14 mouse cellular contexts compared by ENCODE assay signal in the genomic region with DNA sequence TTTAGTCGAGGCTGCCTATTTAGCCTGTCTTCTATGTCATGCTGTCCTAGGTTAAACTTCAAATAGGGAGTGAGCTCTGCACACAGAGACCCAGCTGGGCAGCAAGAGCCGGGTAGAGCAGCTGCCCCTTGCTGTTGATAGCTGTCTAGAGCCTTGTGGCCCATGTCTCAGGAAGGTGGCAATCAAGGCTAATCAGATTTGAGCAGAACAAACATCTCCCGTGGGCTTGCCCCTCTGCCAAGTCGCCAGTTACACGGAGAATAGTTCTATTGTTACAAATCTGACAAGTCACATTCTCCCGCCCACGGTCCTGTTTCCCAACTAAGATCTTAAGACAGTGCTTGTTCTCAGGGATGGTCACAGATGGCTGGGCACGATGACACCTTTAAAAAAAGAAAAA.
DNase-seq lines count a peak whose midpoint lies in the region; ATAC-seq and TF ChIP-seq lines count a peak whose summit lies in the region.
"Had no signal": no experiment of that assay in that cellular context is flagged by ENCODE, and none has a peak within 500 bp of the region (broad histone marks: within the 10 kb centered on the region; RNA-seq: fewer than 3 reads in every experiment).

No protein-coding gene starts in this region.

- H3K4me2 ChIP-seq in embryonic facial prominence, embryonic 14.5 days (ENCODE audit: low read depth, low read length): no peak overlapping the region
- no peak overlapping the region for H3K4me2 ChIP-seq in hindbrain, embryonic 12.5 days (replicated peaks)
- H3K4me2 ChIP-seq in midbrain, embryonic 13.5 days (replicated peaks): no peak overlapping the region
- H3K4me2 ChIP-seq in kidney, embryonic 14.5 days (replicated peaks; ENCODE audit: low read depth, low read length): no peak overlapping the region
- H3K4me2 ChIP-seq: forebrain, embryonic 12.5 days; intestine, embryonic 15.5 days; liver, embryonic 11.5 days had no signal

- no peak for TF ChIP-seq CTCF in brain, embryonic 14.5 days (IDR thresholded peaks at IDR 0.05; ENCODE audit: borderline replicate concordance, extremely low read depth, insufficient read depth, insufficient read length)

- ATAC-seq in embryonic facial prominence, embryonic 14.5 days (ENCODE audit: low read depth): no peak
- ATAC-seq in hindbrain, embryonic 12.5 days (ENCODE audit: low FRiP score): 0 out of 2 replicates have a peak, but pooled peaks have one; percentile 52
- ATAC-seq in midbrain, embryonic 13.5 days: peak; percentile 73
- no peak for ATAC-seq in kidney, embryonic 14.5 days (ENCODE audit: low FRiP score, low TSS enrichment)
- ATAC-seq: intestine, embryonic 15.5 days had no signal

- H3K27me3 ChIP-seq in embryonic facial prominence, embryonic 14.5 days (replicated peaks; ENCODE audit: control insufficient read depth, insufficient read depth, low read length): no peaks in the 10 kb centered on the region
- peaks cover 6% of the 10 kb centered on the region for H3K27me3 ChIP-seq in embryonic facial prominence, embryonic 10.5 days (replicated peaks; ENCODE audit: low read depth, poor library complexity, severe bottlenecking)
- no peaks in the 10 kb centered on the region; the same call in none of the 2 replicates for H3K27me3 ChIP-seq in hindbrain, embryonic 12.5 days
- H3K27me3 ChIP-seq in hindbrain, embryonic 10.5 days (ENCODE audit: insufficient read depth, poor library complexity, severe bottlenecking): peaks cover 17% of the 10 kb centered on the region
- peaks cover 12% of the 10 kb centered on the region for H3K27me3 ChIP-seq in midbrain, embryonic 13.5 days
- H3K27me3 ChIP-seq in kidney, embryonic 14.5 days (ENCODE audit: control insufficient read depth, insufficient read depth, low read length): no peaks in the 10 kb centered on the region
- H3K27me3 ChIP-seq: intestine, embryonic 15.5 days had no signal

- no peak for TF ChIP-seq POLR2A in brain, embryonic 14.5 days (IDR thresholded peaks at IDR 0.05; ENCODE audit: borderline replicate concordance, extremely low read depth, insufficient read depth, insufficient read length, poor library complexity, severe bottlenecking)

- no peaks in the 10 kb centered on the region for H3K4me1 ChIP-seq in embryonic facial prominence, embryonic 14.5 days (ENCODE audit: control insufficient read depth, insufficient read depth, low read length)
- peaks cover 4% of the 10 kb centered on the region; the same call in 1 of the 2 replicates for H3K4me1 ChIP-seq in embryonic facial prominence, embryonic 10.5 days
- peaks cover 4% of the 10 kb centered on the region for H3K4me1 ChIP-seq in hindbrain, embryonic 12.5 days
- H3K4me1 ChIP-seq in hindbrain, embryonic 10.5 days (replicated peaks): peaks cover 13% of the 10 kb centered on the region
- H3K4me1 ChIP-seq in midbrain, embryonic 13.5 days (replicated peaks): peaks cover 15% of the 10 kb centered on the region
- no peaks in the 10 kb centered on the region for H3K4me1 ChIP-seq in kidney, embryonic 14.5 days (ENCODE audit: control insufficient read depth, insufficient read depth, low read length)
- H3K4me1 ChIP-seq: intestine, embryonic 15.5 days had no signal

- H3K27ac ChIP-seq in embryonic facial prominence, embryonic 14.5 days (replicated peaks; ENCODE audit: low read depth, low read length): no peak overlapping the region
- no peak overlapping the region for H3K27ac ChIP-seq in embryonic facial prominence, embryonic 10.5 days (replicated peaks)
- H3K27ac ChIP-seq in hindbrain, embryonic 12.5 days: no peak overlapping the region
- H3K27ac ChIP-seq in hindbrain, embryonic 10.5 days: no peak overlapping the region
- no peak overlapping the region for H3K27ac ChIP-seq in midbrain, embryonic 13.5 days
- H3K27ac ChIP-seq in kidney, embryonic 14.5 days (ENCODE audit: low read depth, low read length): no peak overlapping the region
- H3K27ac ChIP-seq: forebrain, embryonic 12.5 days; intestine, embryonic 15.5 days had no signal

- WGBS in embryonic facial prominence, embryonic 14.5 days: 16% methylated on average over 8 of the region's 8 CpGs
- 14% methylated on average over 8 of the region's 8 CpGs for WGBS in embryonic facial prominence, embryonic 10.5 days
- 10% methylated on average over 8 of the region's 8 CpGs for WGBS in hindbrain, embryonic 12.5 days
- WGBS in hindbrain, embryonic 10.5 days: 10% methylated on average over 8 of the region's 8 CpGs
- 6% methylated on average over 8 of the region's 8 CpGs for WGBS in midbrain, embryonic 13.5 days
- 36% methylated on average over 8 of the region's 8 CpGs for WGBS in kidney, embryonic 14.5 days

- no peak overlapping the region for H3K4me3 ChIP-seq in embryonic facial prominence, embryonic 14.5 days (ENCODE audit: low read depth, low read length)
- H3K4me3 ChIP-seq in embryonic facial prominence, embryonic 10.5 days: no peak overlapping the region
- H3K4me3 ChIP-seq in hindbrain, embryonic 12.5 days: no peak overlapping the region
- H3K4me3 ChIP-seq in hindbrain, embryonic 10.5 days: no peak overlapping the region
- H3K4me3 ChIP-seq in midbrain, embryonic 13.5 days (replicated peaks): no peak overlapping the region
- no peak overlapping the region for H3K4me3 ChIP-seq in kidney, embryonic 14.5 days (ENCODE audit: low read length)
- H3K4me3 ChIP-seq: forebrain, embryonic 12.5 days; intestine, embryonic 15.5 days had no signal

- no peaks in the 10 kb centered on the region for H3K9me3 ChIP-seq in embryonic facial prominence, embryonic 14.5 days (ENCODE audit: control insufficient read depth, low read length)
- H3K9me3 ChIP-seq in embryonic facial prominence, embryonic 10.5 days: no peaks in the 10 kb centered on the region
- H3K9me3 ChIP-seq in hindbrain, embryonic 12.5 days (replicated peaks): no peaks in the 10 kb centered on the region
- H3K9me3 ChIP-seq in hindbrain, embryonic 10.5 days: no peaks in the 10 kb centered on the region
- no peaks in the 10 kb centered on the region for H3K9me3 ChIP-seq in midbrain, embryonic 13.5 days
- no peaks in the 10 kb centered on the region for H3K9me3 ChIP-seq in kidney, embryonic 14.5 days (ENCODE audit: control insufficient read depth, low read length)
- H3K9me3 ChIP-seq: forebrain, embryonic 12.5 days; intestine, embryonic 15.5 days had no signal

- peak; percentile 26 for DNase-seq in embryonic facial prominence, embryonic 14.5 days (ENCODE audit: low spot score)
- no peak for DNase-seq in embryonic facial prominence, embryonic 10.5 days (ENCODE audit: low spot score)
- no peak for DNase-seq in hindbrain, embryonic 10.5 days (ENCODE audit: low spot score)
- peak; percentile 72 for DNase-seq in brain, embryonic 14.5 days (ENCODE audit: low read depth)
- no peak for DNase-seq in lung, postnatal 10 days
- DNase-seq: cerebellum, adult 8-10 months; kidney, postnatal 10 days; thymus, adult 18-20 months had no signal

- H3K36me3 ChIP-seq in embryonic facial prominence, embryonic 14.5 days (ENCODE audit: control insufficient read depth, insufficient read depth, low read length): no peaks in the 10 kb centered on the region
- no peaks in the 10 kb centered on the region for H3K36me3 ChIP-seq in embryonic facial prominence, embryonic 10.5 days (replicated peaks)
- no peaks in the 10 kb centered on the region for H3K36me3 ChIP-seq in hindbrain, embryonic 12.5 days
- no peaks in the 10 kb centered on the region for H3K36me3 ChIP-seq in hindbrain, embryonic 10.5 days
- H3K36me3 ChIP-seq in midbrain, embryonic 13.5 days: no peaks in the 10 kb centered on the region
- H3K36me3 ChIP-seq in kidney, embryonic 14.5 days (ENCODE audit: control insufficient read depth, insufficient read depth, low read length): no peaks in the 10 kb centered on the region
- H3K36me3 ChIP-seq: forebrain, embryonic 12.5 days; intestine, embryonic 15.5 days had no signal

- H3K9ac ChIP-seq in embryonic facial prominence, embryonic 14.5 days (ENCODE audit: low read depth, low read length): no peak overlapping the region
- H3K9ac ChIP-seq in hindbrain, embryonic 12.5 days: no peak overlapping the region
- H3K9ac ChIP-seq in midbrain, embryonic 13.5 days (replicated peaks): no peak overlapping the region
- no peak overlapping the region for H3K9ac ChIP-seq in kidney, embryonic 14.5 days (ENCODE audit: low read depth, low read length)
- H3K9ac ChIP-seq: forebrain, embryonic 12.5 days; intestine, embryonic 15.5 days had no signal

Comparison
In these comparisons a context has a peak if more than half of its experiments do, and no peak if none do; other contexts are left out.
1. DNase-seq: peak in embryonic facial prominence, embryonic 14.5 days (single experiment) and brain, embryonic 14.5 days (single experiment); none in embryonic facial prominence, embryonic 10.5 days (single experiment), hindbrain, embryonic 10.5 days (single experiment) and lung, postnatal 10 days (single experiment).
2. ATAC-seq: peak in hindbrain, embryonic 12.5 days (single experiment) and midbrain, embryonic 13.5 days (single experiment); none in embryonic facial prominence, embryonic 14.5 days (single experiment) and kidney, embryonic 14.5 days (single experiment).